Mouse (Mus musculus) liver, embryonic 14.5 days (tissue): Measurements from ENCODE around the gene Tor1b. TPM values are rescaled to one million over a fixed set of nuclear protein-coding genes. Genes with fewer than 3 reads are reported as not detected.
"Not testable (repeated sequence)": the region's sequence is repeated elsewhere in the genome, so short reads cannot be mapped to it uniquely, and the experiment has no call there.

Experiments
- ATAC-seq: fragments of 200-750 bp; cut with Nextera tagmentation; 2 replicates; pipeline ENCODE4 v1.8.0; 2017; ENCODE audit warnings: moderate number of reproducible peaks, mild to moderate bottlenecking, moderate library complexity; ENCODE audit not compliant: insufficient read depth
- DNase-seq, 3 experiments: peaks; one replicate each; pipeline ENCODE4 v3.0.0-alpha.2; 2012 to 2013; ENCODE audit warnings: low read depth in 3 of 3, low spot score in 3 of 3
- H3K27ac ChIP-seq: fragments of 300-500 bp; sonication (generic); 2 replicates; pipeline ENCODE4 v1.5.1; 2014; ENCODE audit warnings: moderate library complexity, mild to moderate bottlenecking, control low read depth, inconsistent platforms
- H3K27me3 ChIP-seq: fragments of 300-500 bp; sonication (generic); 2 replicates; pipeline ENCODE4 v1.6.1; 2014; ENCODE audit warnings: mild to moderate bottlenecking, low read length, moderate library complexity; ENCODE audit not compliant: control insufficient read depth, insufficient read depth
- H3K36me3 ChIP-seq: fragments of 300-500 bp; sonication (generic); replicated peaks from 2 replicates; pipeline ENCODE4 v1.6.1; 2014; ENCODE audit warnings: low read depth; ENCODE audit not compliant: control insufficient read depth, insufficient read depth
- H3K4me1 ChIP-seq, 2 experiments: fragments of 200-500 bp in 1 of 2; fragments of 300-500 bp in 1 of 2; sonication (generic) in 1 of 2; replicated peaks; 2 replicates each; pipeline ENCODE4 v1.6.1; 2012 to 2014; ENCODE audit warnings: antibody characterized with exemption in 1 of 2, inconsistent platforms in 1 of 2, low read length in 1 of 2; ENCODE audit not compliant: control insufficient read depth in 2 of 2, insufficient read depth in 2 of 2
- H3K4me2 ChIP-seq: fragments of 300-500 bp; sonication (generic); 2 replicates; pipeline ENCODE4 v1.6.1; 2014; ENCODE audit warnings: low read depth, mild to moderate bottlenecking, control low read depth, moderate library complexity
- H3K4me3 ChIP-seq, 2 experiments: fragments of 200-500 bp in 1 of 2; fragments of 300-500 bp in 1 of 2; sonication (generic) in 1 of 2; 2 replicates each; pipeline ENCODE4 v1.5.1; 2012 to 2014; ENCODE audit warnings: low read depth in 2 of 2, low read length in 2 of 2, mild to moderate bottlenecking in 2 of 2, control low read depth in 1 of 2, inconsistent platforms in 1 of 2, moderate library complexity in 1 of 2; ENCODE audit not compliant: insufficient read depth in 1 of 2
- H3K9ac ChIP-seq: fragments of 300-500 bp; sonication (generic); replicated peaks from 2 replicates; pipeline ENCODE4 v1.6.1; 2014; ENCODE audit warnings: mild to moderate bottlenecking, control low read depth, moderate library complexity
- H3K9me3 ChIP-seq: fragments of 300-500 bp; sonication (generic); 2 replicates; pipeline ENCODE4 v1.6.1; 2016; ENCODE audit warnings: low read length, mixed read lengths; ENCODE audit not compliant: control insufficient read depth
- CTCF ChIP-seq: IDR thresholded peaks from 2 replicates; pipeline ENCODE4 v1.5.1; 2016; ENCODE audit warnings: antibody characterized with exemption, low read depth, control low read depth
- EP300 ChIP-seq: IDR thresholded peaks from 2 replicates; pipeline ENCODE4 v1.6.1; 2016; ENCODE audit warnings: antibody characterized with exemption, low read depth
- WGBS: fragments of 180-500 bp; shearing (Covaris S2); extraction: QIAGEN DNeasy Blood & Tissue Kit; methylation state at CpG from one replicate; pipeline ENCODE4 v1.1.7; 2014; ENCODE audit not compliant: insufficient replicate concordance; 5-methylcytosine and 5-hydroxymethylcytosine counted together
- polyA plus RNA-seq, 2 experiments: library from polyadenylated mRNA; depleted of rRNA in 1 of 2; stranded (reverse) in 1 of 2; unstranded in 1 of 2; fragments of >200 nt; fragmentation: Nextera tagmentation in 1 of 2; extraction: Ambion mirVana in 1 of 2; gene quantifications; 2 replicates each; pipeline versions ENCODE4 v1.2.1 to v1.2.3; 2012 to 2014

Tor1b gene
- polyA plus RNA-seq, 2 experiments: 14.6 to 14.7 TPM

DNA sequence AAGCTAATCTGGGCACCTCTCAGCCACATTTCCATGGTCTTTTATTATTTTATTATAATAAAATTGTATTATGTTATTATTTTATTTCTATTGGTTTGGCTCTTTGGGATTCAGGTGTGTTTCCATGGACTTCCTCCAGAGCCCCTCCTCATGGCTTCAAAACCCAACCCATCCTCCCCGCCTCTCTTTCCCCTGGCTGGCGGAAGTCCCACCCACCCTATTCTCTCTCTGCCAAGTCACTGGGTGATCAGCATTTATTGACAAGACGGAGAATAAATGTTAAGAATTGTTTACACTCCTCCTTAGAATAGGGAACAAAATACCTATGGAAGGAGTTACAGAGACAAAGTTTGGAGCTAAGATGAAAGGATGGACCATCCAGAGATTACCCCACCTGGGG is 16.0 kb upstream of the Tor1b start:
- Histone ChIP-seq H3K36me3 (no peaks in the 10 kb centered on the region), H3K4me1 (no peaks in the 10 kb centered on the region), H3K9me3 (no peaks in the 10 kb centered on the region), H3K27me3 (no peaks in the 10 kb centered on the region), H3K27ac (no peak overlapping the region), H3K9ac (no peak overlapping the region), H3K4me2 (no peak overlapping the region), H3K4me3 (no peak overlapping the region)
- no peak for DNase-seq
- TF ChIP-seq EP300 (no peak), CTCF (no peak)
- WGBS: 76% methylated on average over 3 of the region's 3 CpGs
- ATAC-seq: no peak

DNA sequence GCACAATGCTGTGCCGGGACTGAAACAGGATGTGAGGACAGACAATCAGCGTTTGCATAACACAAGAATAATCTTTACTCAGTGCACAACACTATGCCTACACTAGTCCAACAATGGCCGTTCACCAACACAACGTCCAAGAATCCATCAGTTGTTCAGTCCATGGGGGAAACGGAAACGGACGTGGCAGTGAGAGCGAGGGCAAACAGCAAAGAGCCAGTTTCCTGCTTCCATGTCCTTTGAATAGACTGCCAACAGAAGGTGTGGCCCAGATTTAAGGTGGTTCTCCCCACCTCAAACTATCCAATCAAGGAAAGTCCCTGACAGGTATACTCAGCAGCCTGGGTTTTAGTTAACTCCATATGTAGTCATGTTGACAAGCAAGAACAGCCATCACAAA is 15.0 kb upstream of the Tor1b start:
- Histone ChIP-seq H3K9me3 (no peaks in the 10 kb centered on the region), H3K4me2 (no peak overlapping the region), H3K36me3 (no peaks in the 10 kb centered on the region), H3K9ac (no peak overlapping the region), H3K4me3 (no peak overlapping the region), H3K27ac (no peak overlapping the region), H3K27me3 (no peaks in the 10 kb centered on the region), H3K4me1 (0 out of 4 replicates have a peak, but pooled peaks cover 2 to 3% of the 10 kb centered on the region in 2 experiments)
- TF ChIP-seq CTCF (no peak), EP300 (no peak)
- DNase-seq (no peak), ATAC-seq (no peak)
- 62% methylated on average over 8 of the region's 8 CpGs for WGBS

DNA sequence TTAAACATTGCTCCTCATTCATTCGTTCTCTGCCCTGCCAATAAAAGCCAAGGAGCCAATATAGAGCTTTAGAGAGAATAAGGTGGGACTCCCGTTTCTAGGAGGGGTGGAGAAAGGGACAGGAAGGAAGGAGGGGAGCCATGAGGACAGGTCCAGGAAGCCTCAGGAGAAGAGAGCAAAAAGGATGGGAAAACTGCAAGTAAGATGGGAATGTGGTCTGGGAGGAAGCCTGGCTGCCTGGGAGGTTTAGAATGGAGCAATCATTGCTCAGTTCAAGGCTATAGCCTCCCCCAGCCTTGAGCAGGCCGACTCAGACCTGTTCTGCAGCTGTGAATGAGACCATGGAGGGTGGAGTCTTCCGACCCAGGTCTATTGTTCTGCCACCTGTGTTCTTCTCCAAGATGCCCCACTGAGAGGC is 14.2 kb upstream of the Tor1b start:
- DNase-seq: no peak
- Histone ChIP-seq H3K4me3 (no peak overlapping the region), H3K36me3 (no peaks in the 10 kb centered on the region), H3K27ac (no peak overlapping the region), H3K4me2 (no peak overlapping the region), H3K9ac (no peak overlapping the region), H3K4me1 (0 out of 4 replicates have a peak, but pooled peaks cover 2 to 3% of the 10 kb centered on the region in 2 experiments), H3K9me3 (no peaks in the 10 kb centered on the region), H3K27me3 (no peaks in the 10 kb centered on the region)
- no peak for ATAC-seq
- 46% methylated on average over 4 of the region's 4 CpGs for WGBS
- no peak for TF ChIP-seq EP300
- TF ChIP-seq CTCF: no peak

DNA sequence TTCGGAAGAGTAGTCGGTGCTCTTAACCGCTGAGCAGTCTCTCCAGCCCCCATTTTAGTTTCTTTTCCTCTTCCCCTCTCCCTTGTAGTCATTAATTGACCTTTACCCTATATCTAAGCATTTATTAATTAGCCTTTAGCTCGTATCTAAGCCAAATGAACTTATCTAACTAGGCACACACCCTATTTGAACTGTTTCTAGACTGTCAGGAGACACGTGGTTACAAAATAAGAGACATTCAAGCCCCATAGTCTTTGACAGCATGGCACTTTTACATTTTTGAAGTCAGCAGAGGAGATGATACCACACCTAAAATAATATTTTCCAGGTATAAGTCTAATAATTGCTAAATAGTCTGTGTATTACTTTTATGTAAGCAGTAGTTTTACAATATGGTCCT is 11.2 kb upstream of the Tor1b start:
- Histone ChIP-seq H3K9ac (no peak overlapping the region), H3K27ac (no peak overlapping the region), H3K4me1 (0 out of 4 replicates have a peak, but pooled peaks cover 2 to 3% of the 10 kb centered on the region in 2 experiments), H3K9me3 (no peaks in the 10 kb centered on the region), H3K36me3 (no peaks in the 10 kb centered on the region), H3K4me3 (no peak overlapping the region), H3K27me3 (no peaks in the 10 kb centered on the region), H3K4me2 (no peak overlapping the region)
- DNase-seq: no peak
- TF ChIP-seq CTCF (no peak), EP300 (no peak)
- WGBS: 64% methylated on average over 5 of the region's 5 CpGs
- no peak for ATAC-seq

DNA sequence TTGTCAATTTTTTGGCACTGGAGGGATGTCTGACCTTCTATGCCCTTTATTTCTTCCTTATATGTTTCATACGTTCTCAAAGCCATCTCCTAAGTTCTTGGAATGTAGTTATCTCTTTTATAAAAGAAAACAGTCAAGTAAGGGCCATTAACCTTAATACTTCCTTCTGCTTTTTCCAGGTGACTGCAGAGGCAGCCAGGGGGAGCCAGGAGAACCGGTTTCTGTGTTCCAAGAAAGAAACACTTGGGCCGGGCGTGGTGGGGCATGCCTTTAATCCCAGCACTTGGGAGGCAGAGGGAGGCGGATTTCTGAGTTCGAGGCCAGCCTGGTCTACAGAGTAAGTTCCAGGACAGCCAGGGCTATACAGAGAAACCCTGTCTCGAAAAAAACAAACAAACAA is 10.6 kb upstream of the Tor1b start:
- not testable (repeated sequence) for H3K9me3 ChIP-seq, H3K27ac ChIP-seq, DNase-seq, H3K36me3 ChIP-seq, H3K9ac ChIP-seq, ATAC-seq, H3K4me1 ChIP-seq, H3K27me3 ChIP-seq
- Histone ChIP-seq H3K4me2 (peak overlapping the region; percentile 73), H3K4me3 (peak overlapping the region in 1 of 2 experiments; percentile 58; a peak in 2 of 4 replicates)
- 0 out of 2 replicates have a peak, but pooled peaks have one; percentile 3 for TF ChIP-seq CTCF
- 26% methylated on average over 7 of the region's 7 CpGs for WGBS
